Mouse (Mus musculus) MEL (cell line): ENCODE results near the gene Rmnd5b. TPM values are rescaled to one million over a fixed set of nuclear protein-coding genes. Genes with fewer than 3 reads are reported as not detected.

Source experiments
- DNase-seq: peaks from one replicate; pipeline ENCODE4 v3.0.0; 2011; ENCODE audit warnings: low read depth, low spot score
- H3K27ac ChIP-seq: 2 replicates; pipeline ENCODE4 v1.5.1; 2012; ENCODE audit warnings: low read depth, mild to moderate bottlenecking, control low read depth, low read length, moderate library complexity; ENCODE audit not compliant: control insufficient read depth
- H3K27me3 ChIP-seq, 2 experiments: fragments of 150-350 bp in 1 of 2; sonication (generic) in 1 of 2; 2 replicates each; pipeline ENCODE4 v1.6.1; 2012; ENCODE audit warnings: low read length in 2 of 2, mild to moderate bottlenecking in 2 of 2, improper control_type of control experiment in 1 of 2, moderate library complexity in 1 of 2; ENCODE audit not compliant: insufficient read depth in 2 of 2, control insufficient read depth in 1 of 2
- H3K36me3 ChIP-seq, 2 experiments: 2 replicates each; pipeline ENCODE4 v1.6.1; 2012 to 2014; ENCODE audit warnings: low read length in 2 of 2, improper control_type of control experiment in 1 of 2, inconsistent platforms in 1 of 2, mild to moderate bottlenecking in 1 of 2; ENCODE audit not compliant: insufficient read depth in 2 of 2, control insufficient read depth in 1 of 2
- H3K4me1 ChIP-seq, 2 experiments: fragments of 150-350 bp in 1 of 2; sonication (generic) in 1 of 2; 2 replicates each; pipeline ENCODE4 v1.6.1; 2012; ENCODE audit warnings: low read length in 2 of 2, improper control_type of control experiment in 1 of 2, mild to moderate bottlenecking in 1 of 2; ENCODE audit not compliant: insufficient read depth in 2 of 2, control insufficient read depth in 1 of 2
- H3K4me3 ChIP-seq, 2 experiments: fragments of 150-350 bp in 1 of 2; sonication (generic) in 1 of 2; 2 replicates each; pipeline ENCODE4 v1.5.1; 2012; ENCODE audit warnings: low read depth in 2 of 2, low read length in 2 of 2, mild to moderate bottlenecking in 2 of 2, moderate library complexity in 2 of 2, control low read depth in 1 of 2, improper control_type of control experiment in 1 of 2; ENCODE audit not compliant: control insufficient read depth in 1 of 2, insufficient read depth in 1 of 2
- H3K79me2 ChIP-seq: 2 replicates; pipeline ENCODE4 v1.6.1; 2012; ENCODE audit warnings: mild to moderate bottlenecking, low read length, moderate library complexity; ENCODE audit not compliant: control insufficient read depth, poor library complexity, insufficient read depth
- H3K9ac ChIP-seq: 2 replicates; pipeline ENCODE4 v1.6.1; 2012; ENCODE audit warnings: low read depth, mild to moderate bottlenecking, control low read depth, low read length, moderate library complexity; ENCODE audit not compliant: control insufficient read depth, poor library complexity, severe bottlenecking
- H3K9me3 ChIP-seq: fragments of 150-350 bp; sonication (generic); replicated peaks from 2 replicates; pipeline ENCODE4 v1.6.1; 2012; ENCODE audit warnings: mild to moderate bottlenecking, low read length, improper control_type of control experiment, moderate library complexity; ENCODE audit not compliant: insufficient read depth
- CHD1 ChIP-seq: IDR thresholded peaks from 2 replicates; pipeline ENCODE4 v1.6.1; 2012; ENCODE audit warnings: low read depth, mild to moderate bottlenecking, inconsistent platforms, low read length, improper control_type of control experiment
- CHD2 ChIP-seq: IDR thresholded peaks from 2 replicates; pipeline ENCODE4 v1.6.1; 2011; ENCODE audit warnings: low read length, improper control_type of control experiment
- ELF1 ChIP-seq: IDR thresholded peaks from 2 replicates; pipeline ENCODE4 v1.6.1; 2014; ENCODE audit warnings: low read depth, mild to moderate bottlenecking, inconsistent platforms, low read length, improper control_type of control experiment, moderate library complexity
- MAFK ChIP-seq: IDR thresholded peaks from 2 replicates; pipeline ENCODE4 v1.6.1; 2011; ENCODE audit warnings: low read depth, mild to moderate bottlenecking, low read length, improper control_type of control experiment, borderline replicate concordance
- MAX ChIP-seq: IDR thresholded peaks from 2 replicates; pipeline ENCODE4 v1.6.1; 2011; ENCODE audit warnings: low read length, improper control_type of control experiment
- MAZ ChIP-seq: IDR thresholded peaks from 2 replicates; pipeline ENCODE4 v1.6.1; 2012; ENCODE audit warnings: low read depth, mild to moderate bottlenecking, inconsistent platforms, low read length, improper control_type of control experiment
- MEF2A ChIP-seq: IDR thresholded peaks from 2 replicates; pipeline ENCODE4 v1.6.1; 2014; ENCODE audit warnings: low read depth, mild to moderate bottlenecking, inconsistent platforms, low read length, improper control_type of control experiment; ENCODE audit not compliant: poor library complexity, insufficient replicate concordance, severe bottlenecking; ENCODE audit errors: extremely low read depth
- MYB ChIP-seq: IDR thresholded peaks from 2 replicates; pipeline ENCODE4 v1.6.1; 2011; ENCODE audit warnings: mild to moderate bottlenecking, low read depth, low read length, improper control_type of control experiment
- NELFE ChIP-seq: IDR thresholded peaks from 2 replicates; pipeline ENCODE4 v1.6.1; 2011; ENCODE audit warnings: low read depth, low read length, improper control_type of control experiment
- NRF1 ChIP-seq: IDR thresholded peaks from 2 replicates; pipeline ENCODE4 v1.6.1; 2014; ENCODE audit warnings: low read depth, mild to moderate bottlenecking, inconsistent platforms, low read length, improper control_type of control experiment, moderate library complexity; ENCODE audit not compliant: poor library complexity, insufficient read depth, severe bottlenecking
- POLR2A ChIP-seq, 2 experiments: IDR thresholded peaks; 2 replicates each; pipeline ENCODE4 v1.6.1; 2011 to 2012; ENCODE audit warnings: low read length in 2 of 2, mild to moderate bottlenecking in 2 of 2, control low read depth in 1 of 2, improper control_type of control experiment in 1 of 2, low read depth in 1 of 2, moderate library complexity in 1 of 2; ENCODE audit not compliant: control insufficient read depth in 1 of 2, insufficient read depth in 1 of 2, poor library complexity in 1 of 2
- RCOR1 ChIP-seq: IDR thresholded peaks from 2 replicates; pipeline ENCODE4 v1.6.1; 2012; ENCODE audit warnings: low read depth, mild to moderate bottlenecking, inconsistent platforms, low read length, improper control_type of control experiment
- SMC3 ChIP-seq: IDR thresholded peaks from 2 replicates; pipeline ENCODE4 v1.6.1; 2011; ENCODE audit warnings: low read depth, low read length, improper control_type of control experiment
- TAL1 ChIP-seq: IDR thresholded peaks from 2 replicates; pipeline ENCODE4 v1.6.1; 2012; ENCODE audit warnings: mild to moderate bottlenecking, inconsistent platforms, low read length, moderate library complexity, mixed read lengths
- TBP ChIP-seq: IDR thresholded peaks from 2 replicates; pipeline ENCODE4 v1.8.0; 2011; ENCODE audit warnings: low read depth, low read length, improper control_type of control experiment
- TCF12 ChIP-seq: IDR thresholded peaks from 2 replicates; pipeline ENCODE4 v1.6.1; 2014; ENCODE audit warnings: low read depth, mild to moderate bottlenecking, inconsistent platforms, low read length, improper control_type of control experiment, moderate library complexity
- UBTF ChIP-seq: IDR thresholded peaks from 2 replicates; pipeline ENCODE4 v1.6.1; 2012; ENCODE audit warnings: low read depth, mild to moderate bottlenecking, inconsistent platforms, low read length, improper control_type of control experiment, moderate library complexity, borderline replicate concordance; ENCODE audit not compliant: insufficient read depth
- USF2 ChIP-seq, 2 experiments: IDR thresholded peaks; 2 replicates each; pipeline ENCODE4 v1.6.1; 2011 to 2012; ENCODE audit warnings: improper control_type of control experiment in 2 of 2, low read length in 2 of 2, borderline replicate concordance in 1 of 2, inconsistent platforms in 1 of 2, low read depth in 1 of 2, mild to moderate bottlenecking in 1 of 2; ENCODE audit not compliant: insufficient read depth in 1 of 2
- ZKSCAN1 ChIP-seq: IDR thresholded peaks from 2 replicates; pipeline ENCODE4 v1.6.1; 2012; ENCODE audit warnings: low read depth, mild to moderate bottlenecking, inconsistent platforms, low read length, improper control_type of control experiment, moderate library complexity
- ZMIZ1 ChIP-seq: IDR thresholded peaks from 2 replicates; pipeline ENCODE4 v1.6.1; 2012; ENCODE audit warnings: low read depth, mild to moderate bottlenecking, inconsistent platforms, low read length, improper control_type of control experiment, moderate library complexity
- polyA plus RNA-seq, 2 experiments: library from polyadenylated mRNA; stranded (reverse) in 1 of 2; unstranded in 1 of 2; fragments of >175 nt in 1 of 2; fragments of >200 nt in 1 of 2; gene quantifications; 2 replicates each; pipeline versions ENCODE4 v1.2.1 to v1.2.4; 2012; ENCODE audit warnings: low replicate concordance in 2 of 2, low read depth in 1 of 2; ENCODE audit not compliant: insufficient read length in 2 of 2, insufficient read depth in 1 of 2, missing spikeins in 1 of 2
- total RNA-seq: library from RNA; depleted of rRNA; stranded (reverse); fragments of 300-350 nt; gene quantifications from 2 replicates; pipeline ENCODE4 v1.2.3, GENCODE M21; 2012

The Rmnd5b gene
- total and polyA plus RNA-seq, 3 experiments, result 52.5 to 63.0 TPM; not detected in 1

GRCm38 (mm10) chr11:51658291-51658690 is 22.6 kb upstream of the Rmnd5b start:
- H3K4me3 ChIP-seq, result no peak overlapping the region
- H3K36me3 ChIP-seq, result peaks cover 0 to 11% of the 10 kb centered on the region in 2 experiments; a peak in 2 of 4 replicates
- no peak overlapping the region for H3K27ac ChIP-seq
- H3K27me3 ChIP-seq, result no peaks in the 10 kb centered on the region
- no peaks in the 10 kb centered on the region for H3K9me3 ChIP-seq
- TF ChIP-seq TAL1, result no peak
- TF ChIP-seq MYB, result no peak
- TF ChIP-seq RCOR1, result no peak
- no peak for TF ChIP-seq ELF1
- no peak for TF ChIP-seq MEF2A
- no peak for TF ChIP-seq ZKSCAN1
- TF ChIP-seq MAFK, result no peak
- TF ChIP-seq USF2 (IDR thresholded peaks at IDR 0.05; ENCODE audit: borderline replicate concordance in 1 of 2, insufficient read depth in 1 of 2, low read depth in 1 of 2, low read length in 2 of 2), result no peak
- TF ChIP-seq TBP, result no peak
- no peak for TF ChIP-seq CHD1
- no peak for TF ChIP-seq POLR2A (IDR thresholded peaks at IDR 0.05; ENCODE audit: control insufficient read depth in 1 of 2, insufficient read depth in 1 of 2, low read depth in 1 of 2, low read length in 2 of 2, poor library complexity in 1 of 2)
- TF ChIP-seq TCF12, result no peak
- no peak for TF ChIP-seq ZMIZ1
- TF ChIP-seq SMC3, result no peak
- no peak for TF ChIP-seq UBTF
- TF ChIP-seq CHD2, result no peak
- TF ChIP-seq MAX, result no peak
- TF ChIP-seq NELFE, result no peak
- TF ChIP-seq NRF1, result no peak
- TF ChIP-seq MAZ, result no peak
- H3K79me2 ChIP-seq, result no peaks in the 10 kb centered on the region
- H3K9ac ChIP-seq, result no peak overlapping the region
- H3K4me1 ChIP-seq, result peaks cover 8 to 15% of the 10 kb centered on the region in 2 experiments
- DNase-seq, result no peak
